Comparison of ENCODE assay signal across 10 mouse cellular contexts in the genomic region with DNA sequence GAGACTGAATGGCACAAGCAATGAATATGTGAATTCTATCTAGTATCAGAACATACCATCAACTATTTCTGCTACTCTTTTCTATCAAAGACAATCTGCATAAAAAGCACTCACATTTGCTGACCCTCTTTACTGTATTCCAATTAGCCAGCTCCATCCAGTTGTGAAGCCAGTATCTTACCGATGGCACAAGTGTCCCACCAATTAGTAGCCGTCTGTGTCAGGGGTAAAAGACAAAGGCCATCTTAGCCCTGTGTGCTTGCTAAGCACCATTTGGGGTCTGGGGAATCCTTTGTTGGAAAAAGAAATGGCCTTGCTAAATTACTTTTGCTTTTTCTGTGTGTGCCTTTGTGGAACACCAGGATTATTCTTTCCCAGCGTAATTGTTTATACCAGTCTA.
"Had no signal": no experiment of that assay in that cellular context is flagged by ENCODE, and none has a peak within 500 bp of the region (broad histone marks: within the 10 kb centered on the region; RNA-seq: fewer than 3 reads in every experiment).

No protein-coding gene starts in this region.

- H3K4me1 ChIP-seq: kidney, embryonic 15.5 days; limb, embryonic 13.5 days had no signal

- H3K4me3 ChIP-seq: kidney, embryonic 15.5 days; limb, embryonic 13.5 days; midbrain, embryonic 12.5 days had no signal

- ATAC-seq: midbrain, embryonic 16.5 days had no signal

- H3K27ac ChIP-seq: kidney, embryonic 15.5 days; limb, embryonic 13.5 days; liver, embryonic 14.5 days; midbrain, embryonic 12.5 days had no signal

- H3K27me3 ChIP-seq: kidney, embryonic 15.5 days; limb, embryonic 13.5 days; midbrain, embryonic 12.5 days had no signal

- H3K4me2 ChIP-seq: kidney, embryonic 15.5 days; limb, embryonic 13.5 days; midbrain, embryonic 12.5 days had no signal

- H3K9me3 ChIP-seq: kidney, embryonic 15.5 days; limb, embryonic 13.5 days; midbrain, embryonic 12.5 days had no signal

- H3K36me3 ChIP-seq: kidney, embryonic 15.5 days; limb, embryonic 13.5 days; midbrain, embryonic 12.5 days had no signal

- DNase-seq: kidney, adult 2 months; kidney, postnatal 14 days; lung, adult 18-20 months; thymus, adult 2 months; thymus, postnatal 25 days had no signal

- H3K9ac ChIP-seq: kidney, embryonic 15.5 days; limb, embryonic 13.5 days; liver, embryonic 14.5 days; midbrain, embryonic 12.5 days had no signal
